Mouse (Mus musculus) liver, postnatal 0 days (tissue): ENCODE measurements around the gene Prkca.

ENCODE experiments used
- CTCF ChIP-seq: sonication (generic); IDR thresholded peaks from 2 replicates; pipeline ENCODE4 v1.5.1; 2016; ENCODE audit warnings: antibody characterized with exemption, low read depth
- EP300 ChIP-seq: IDR thresholded peaks from 2 replicates; pipeline ENCODE4 v1.6.1; 2016; ENCODE audit warnings: antibody characterized with exemption, low read depth, mild to moderate bottlenecking

GRCm38 (mm10) chr11:108297956-108298355 is 45.8 kb downstream of the Prkca start:
- TF ChIP-seq CTCF (no peak), EP300 (no peak)
